Mouse (Mus musculus) spleen, adult 12 weeks (tissue): ENCODE results near the gene Kiz.

Source experiments
- DNase-seq: peaks from one replicate; pipeline ENCODE4 v3.0.0; 2022; ENCODE audit warnings: low spot score

Kiz gene

DNA sequence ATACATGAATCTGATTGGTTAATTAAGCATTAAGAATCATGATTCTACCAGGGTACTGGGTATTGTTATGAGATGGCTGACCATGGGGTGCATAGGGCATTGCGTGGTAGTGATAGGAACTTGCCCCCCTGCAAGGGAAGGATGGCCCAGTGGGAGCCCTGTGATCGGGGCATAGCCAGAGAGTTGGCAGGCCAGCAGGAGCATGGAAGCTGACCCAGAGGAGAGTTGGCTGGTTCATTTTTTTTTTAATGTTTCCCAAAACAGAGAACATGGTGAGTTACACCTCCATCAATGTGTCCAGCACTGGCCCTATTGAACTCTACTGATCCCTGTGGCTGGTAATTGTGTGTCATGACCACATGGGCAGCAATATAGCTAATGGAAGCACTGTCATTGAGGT lies 127.1 kb downstream of the Kiz start:
- no peak for DNase-seq

DNA sequence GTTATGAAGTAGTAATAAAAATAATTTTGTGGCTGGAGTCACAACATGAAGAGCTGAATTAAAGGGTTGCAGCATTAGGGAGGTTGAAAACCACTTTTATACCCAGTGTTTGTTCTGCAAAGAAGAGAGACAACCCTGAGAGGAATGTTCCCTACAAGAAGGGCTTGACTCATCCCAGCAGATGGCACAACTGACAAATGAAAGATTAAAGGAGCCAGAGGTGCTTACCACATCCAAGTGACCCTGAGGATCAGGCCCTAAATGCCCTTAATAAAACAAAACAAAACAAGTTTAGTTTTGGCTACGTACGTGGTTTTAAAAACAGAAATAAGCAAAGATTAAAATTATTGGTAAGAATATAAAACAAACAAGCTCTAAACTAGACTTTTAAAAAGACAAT lies 129.2 kb downstream of the Kiz start:
- no peak for DNase-seq

DNA sequence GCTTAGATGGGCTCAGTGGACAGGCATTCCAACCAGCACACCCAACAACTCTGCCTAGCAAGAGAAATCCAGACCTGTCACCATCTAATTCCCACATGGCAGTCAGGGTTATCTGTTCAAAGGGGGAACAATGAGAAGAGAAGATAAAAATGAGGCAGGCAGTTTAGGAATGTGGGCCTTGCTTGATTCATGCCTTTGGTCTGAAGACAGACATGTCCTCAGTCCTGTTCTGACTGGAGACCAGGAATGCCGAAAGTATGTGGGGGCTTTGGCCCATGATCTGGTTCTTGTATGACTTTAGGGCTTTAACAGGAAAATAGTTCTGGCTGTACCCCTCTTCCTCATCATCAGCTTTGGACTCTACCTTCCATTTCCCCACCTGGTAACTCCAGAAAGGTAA lies 130.1 kb downstream of the Kiz start:
- no peak for DNase-seq

DNA sequence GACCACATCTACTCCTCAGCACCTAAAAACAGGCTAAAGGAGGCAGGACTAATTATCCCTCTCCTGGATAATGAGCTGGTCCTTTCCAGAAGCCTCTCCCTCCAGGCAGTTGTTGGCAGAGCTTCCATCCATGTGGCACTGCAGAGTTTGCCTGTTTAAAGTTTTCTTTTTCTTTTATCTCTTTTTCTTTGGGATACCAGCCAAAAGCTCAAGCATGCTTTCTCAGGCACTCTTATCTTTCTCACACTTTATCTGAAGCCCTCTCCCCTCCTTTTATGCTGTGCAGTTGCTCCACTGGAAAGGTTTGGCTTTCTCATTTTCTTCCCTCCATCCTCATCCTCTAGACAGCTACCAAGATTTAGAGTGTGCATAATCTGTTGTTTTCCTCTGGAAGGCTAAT lies 130.8 kb downstream of the Kiz start:
- no peak for DNase-seq

DNA sequence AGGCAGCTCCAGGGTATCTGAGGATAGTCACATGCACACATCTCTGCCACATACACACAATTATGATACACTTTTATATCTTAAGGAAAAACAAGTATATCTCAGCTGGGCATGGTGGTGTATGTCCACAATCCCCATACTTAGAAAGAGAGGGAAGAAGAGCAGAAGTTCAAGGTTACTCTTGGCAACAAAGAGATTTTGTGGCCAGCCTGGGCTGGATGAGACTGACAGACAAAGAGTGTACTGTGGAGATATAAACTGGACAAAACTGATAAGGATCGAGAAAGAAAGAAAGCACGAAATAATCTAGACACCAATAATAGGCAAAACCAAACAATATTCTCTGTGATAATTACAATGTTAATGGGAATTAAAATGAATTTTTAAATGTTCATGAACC lies 151.6 kb downstream of the Kiz start:
- DNase-seq: no peak

DNA sequence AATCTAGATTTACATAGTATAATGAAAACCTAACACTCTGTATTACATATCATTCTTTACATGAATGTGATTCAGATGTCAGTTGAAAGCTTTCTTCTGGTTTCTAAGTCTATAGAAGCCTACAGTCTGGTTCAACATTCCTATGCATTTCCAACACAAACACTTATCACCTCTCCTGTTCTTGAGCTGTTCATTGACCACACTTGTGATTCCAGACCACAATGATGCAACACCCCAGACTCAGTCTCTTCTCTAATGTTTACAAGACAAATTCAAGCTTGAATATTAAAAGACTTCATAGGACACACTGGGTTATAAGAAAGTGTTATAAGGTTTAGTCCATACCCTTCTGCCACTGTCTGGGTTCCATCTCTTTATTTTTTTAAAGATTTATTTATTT lies 153.4 kb downstream of the Kiz start:
- DNase-seq: no peak

DNA sequence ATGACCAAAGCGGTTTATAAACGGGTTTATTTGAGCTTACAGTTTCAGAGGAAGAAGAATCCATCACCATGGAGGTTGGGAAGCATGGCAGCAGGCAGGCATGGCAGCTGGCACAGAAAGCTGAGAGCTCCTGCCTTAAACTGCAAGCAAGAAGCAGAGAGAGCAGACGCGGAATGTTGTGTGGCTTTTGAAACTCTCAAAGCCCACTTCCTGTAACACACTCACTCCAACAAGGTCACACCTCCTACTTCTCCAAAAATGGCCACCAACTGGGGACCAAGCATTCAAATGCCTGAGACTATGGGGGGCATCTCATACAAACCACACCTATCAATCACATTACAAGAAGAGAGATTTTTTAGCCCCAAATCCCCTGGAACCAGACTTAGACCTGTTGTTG lies 154.5 kb downstream of the Kiz start:
- no peak for DNase-seq

DNA sequence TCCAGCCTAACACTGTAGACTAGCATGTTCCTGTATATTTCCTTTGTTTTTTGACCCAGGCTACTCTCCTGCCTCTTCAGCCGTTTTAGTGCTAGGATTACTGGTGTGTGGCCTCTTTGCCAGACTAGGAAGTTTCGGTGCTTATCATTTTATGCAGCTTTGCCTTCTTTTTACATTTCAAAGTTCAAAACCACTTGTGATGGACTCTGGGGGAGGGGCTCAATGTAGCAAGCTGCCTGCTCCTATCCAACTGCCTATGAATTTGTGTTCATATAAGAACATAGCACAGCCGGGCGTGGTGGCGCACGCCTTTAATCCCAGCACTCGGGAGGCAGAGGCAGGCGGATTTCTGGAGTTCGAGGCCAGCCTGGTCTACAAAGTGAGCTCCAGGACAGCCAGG lies 155.3 kb downstream of the Kiz start:
- DNase-seq: no peak

DNA sequence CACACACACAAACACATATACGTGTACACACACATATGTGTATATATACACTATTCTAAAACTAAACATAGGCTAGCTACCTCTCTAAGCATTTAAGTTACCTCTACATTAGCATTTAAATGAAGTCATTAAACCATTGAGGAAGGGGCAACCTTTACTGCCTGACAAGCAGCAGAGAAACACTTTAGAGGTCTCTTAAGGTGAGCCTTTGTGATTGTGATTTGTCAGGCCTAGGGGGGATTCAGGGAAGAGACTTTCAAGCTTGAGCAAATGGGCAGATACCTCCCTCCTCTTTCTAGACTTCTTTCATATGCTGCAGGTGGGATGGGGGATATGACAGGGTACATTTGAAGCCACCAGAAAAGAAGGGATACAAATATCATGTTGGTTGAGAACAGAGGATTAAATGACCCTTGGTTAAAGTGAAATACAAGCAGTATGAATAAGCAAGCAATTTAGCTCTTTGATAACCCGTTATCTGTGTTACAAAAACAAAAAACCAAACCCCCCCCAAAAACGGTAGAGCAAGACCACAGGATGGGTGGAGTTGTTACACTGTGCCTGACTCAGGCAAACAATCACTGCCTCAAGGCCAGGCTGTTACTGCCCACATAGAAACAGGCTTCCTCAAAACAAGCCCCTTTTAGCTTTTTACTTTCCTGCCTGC lies 155.9 kb downstream of the Kiz start:
- DNase-seq: no peak

DNA sequence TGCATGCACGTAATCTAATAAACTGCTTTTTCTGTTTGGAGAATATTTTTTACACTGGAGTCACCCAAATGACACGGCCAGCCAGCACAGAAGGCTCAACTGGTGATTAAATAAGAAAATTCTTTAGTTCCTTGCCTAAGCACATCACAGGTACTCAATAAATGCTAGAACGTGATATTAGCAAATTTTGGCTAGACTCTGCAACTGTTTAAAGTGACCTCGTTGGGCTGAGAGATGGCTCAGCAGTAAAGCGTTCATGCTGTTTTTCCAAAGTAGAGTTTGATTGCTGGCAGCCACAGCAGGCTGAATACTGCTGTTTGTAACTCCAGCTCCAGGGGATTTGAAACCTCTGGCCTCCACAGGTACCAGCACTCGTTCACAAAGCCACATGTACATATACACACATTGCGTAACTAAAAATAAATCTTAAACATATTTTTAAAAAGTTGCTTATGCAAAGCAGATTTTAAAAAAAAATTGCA lies 156.5 kb downstream of the Kiz start:
- no peak for DNase-seq

DNA sequence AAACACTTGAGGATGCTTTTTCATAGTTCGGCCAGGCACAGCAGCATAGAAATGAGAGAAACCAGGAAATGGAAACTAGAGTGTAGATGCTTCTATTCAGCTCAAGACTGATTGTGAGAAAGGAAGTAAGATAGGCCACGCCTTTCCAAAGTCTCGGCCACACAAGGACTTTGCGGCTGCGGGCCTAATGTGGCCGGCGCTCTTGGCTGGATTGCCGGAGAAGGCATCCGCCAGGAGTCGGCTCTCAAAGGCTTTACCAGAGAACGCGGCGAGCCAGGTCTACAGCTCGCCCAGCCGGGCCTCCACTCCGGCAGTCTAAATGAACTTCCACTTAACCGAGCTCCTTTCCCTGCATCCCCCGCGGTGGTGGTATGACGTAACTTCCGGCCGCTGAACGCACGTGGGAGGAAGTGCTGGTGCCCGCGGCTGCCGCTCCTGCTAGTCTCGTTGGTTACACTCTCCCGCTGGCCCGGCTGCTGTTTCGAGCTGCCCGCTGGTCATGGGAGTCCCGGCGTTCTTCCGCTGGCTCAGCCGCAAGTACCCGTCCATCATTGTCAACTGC lies 157.0 kb downstream of the Kiz start, which contains the start of gene Xrn2:
Gene Xrn2 (plus strand): TSS at position 374 of the 562 bp plus-strand sequence.
- peak; percentile 92 for DNase-seq

DNA sequence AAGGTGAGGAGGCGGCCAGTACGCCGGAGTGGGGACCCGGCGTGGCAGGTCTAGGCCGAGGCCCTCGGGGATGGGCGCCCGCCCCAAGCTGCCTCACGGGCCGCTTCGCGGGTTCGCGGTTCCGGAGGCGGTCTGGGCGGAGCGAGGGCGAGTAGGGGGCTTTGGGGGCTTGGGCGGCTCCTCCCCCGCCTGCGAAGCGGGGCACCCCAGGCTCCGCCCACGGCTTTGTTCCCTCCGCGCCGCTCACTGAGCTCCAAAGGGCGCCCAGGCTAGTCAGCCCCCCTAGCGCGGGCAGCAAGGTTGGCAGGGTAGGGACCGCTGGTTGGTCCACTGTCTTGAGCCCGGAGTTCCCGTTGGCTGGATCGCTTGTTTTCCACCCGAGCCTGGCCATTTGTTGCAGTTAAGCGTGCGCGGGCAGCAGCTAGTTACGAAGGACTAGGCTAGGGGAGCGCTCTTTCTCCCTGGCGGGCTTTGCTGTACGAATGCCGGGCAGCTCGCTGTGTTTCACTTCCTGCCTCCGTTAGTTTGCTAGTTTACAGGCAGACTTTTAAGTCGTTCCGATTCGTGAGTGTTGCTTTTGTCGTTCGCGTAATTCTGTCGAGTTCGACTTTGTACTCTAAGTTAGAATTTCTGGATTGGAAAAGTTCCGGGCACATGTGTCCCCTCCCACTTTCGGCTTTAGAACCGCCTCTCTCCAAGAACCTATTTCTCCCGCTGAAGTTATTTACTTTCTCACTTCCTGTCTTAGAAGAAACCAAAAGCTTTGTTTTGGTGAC lies 157.7 kb downstream of the Kiz start:
- DNase-seq: peak; percentile 62

DNA sequence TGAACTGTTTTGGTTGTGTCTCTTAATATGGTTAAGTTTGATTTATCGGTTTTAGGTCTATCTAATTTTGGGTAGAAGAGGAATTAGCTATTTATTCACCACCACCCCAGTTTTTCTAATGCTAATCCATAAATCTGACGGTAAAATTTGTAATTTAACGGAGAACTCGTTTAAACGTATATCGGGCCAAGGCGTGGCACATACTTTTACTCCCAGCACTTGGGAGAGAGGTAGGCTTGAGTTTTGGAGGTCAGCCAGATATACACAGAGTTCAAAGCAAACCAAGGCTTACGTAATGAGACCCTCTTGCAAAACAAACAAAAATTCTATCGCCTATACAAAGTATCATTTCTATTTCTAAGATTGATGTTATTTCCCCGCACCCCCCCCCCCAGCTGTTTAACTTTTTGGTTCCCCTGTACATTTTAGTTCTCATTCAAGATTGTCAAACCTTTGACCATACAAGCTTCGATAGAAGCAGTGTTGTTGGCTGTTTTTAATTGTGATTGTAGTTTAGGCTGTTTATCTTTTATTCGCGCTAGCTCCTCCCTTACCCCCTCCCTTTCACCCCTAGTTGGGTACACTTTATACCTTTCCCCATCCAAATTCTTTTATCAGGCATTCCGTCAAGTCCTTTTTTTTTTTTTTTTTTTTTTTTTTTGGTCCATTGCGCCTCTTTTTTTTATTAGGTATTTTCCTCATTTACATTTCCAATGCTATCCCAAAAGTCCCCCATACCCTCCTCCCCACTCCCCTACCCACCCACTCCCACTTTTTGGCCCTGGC lies 158.6 kb downstream of the Kiz start:
- DNase-seq: no peak
